Mouse (Mus musculus) spleen, postnatal 36 days (tissue): ENCODE data around the gene Acnat1.
"Not testable (repeated sequence)": the region's sequence is repeated elsewhere in the genome, so short reads cannot be mapped to it uniquely, and the experiment has no call there.

ENCODE experiments used
- DNase-seq, 2 experiments: peaks; one replicate each; pipeline ENCODE4 v3.0.0; 2022; ENCODE audit warnings: low spot score in 2 of 2, mixed read lengths in 1 of 2

Acnat1 gene

DNA sequence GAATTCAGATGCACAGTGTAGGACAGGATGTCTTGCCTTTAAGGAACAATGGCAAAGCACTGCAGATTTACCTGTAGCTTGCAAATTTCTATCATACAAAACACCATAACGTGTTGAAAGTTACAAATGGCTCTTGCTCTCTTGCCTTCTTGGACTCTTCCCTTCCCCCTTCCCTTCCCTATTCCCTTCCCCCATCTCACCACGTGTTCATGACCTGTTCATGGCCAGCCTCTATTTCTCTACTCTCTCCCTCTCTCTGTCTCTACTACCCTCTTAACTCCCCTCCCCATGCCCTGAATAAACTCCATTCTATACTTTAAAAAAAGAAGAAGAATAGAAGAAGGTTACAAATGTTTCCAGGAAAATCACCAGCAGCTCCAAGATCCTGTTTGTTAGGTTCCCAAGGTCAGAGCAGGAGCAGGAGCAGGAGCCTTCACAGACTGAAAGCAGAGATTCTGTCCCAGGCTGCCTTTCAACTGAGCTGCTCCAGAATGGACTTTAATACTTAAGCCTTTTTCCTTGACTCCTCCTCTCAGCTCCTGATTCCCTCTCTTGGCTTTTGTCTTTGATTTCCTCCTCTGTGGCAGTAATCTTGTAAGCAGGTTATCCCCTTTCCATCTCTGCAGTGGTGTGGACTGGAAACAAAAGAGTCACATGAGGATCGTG is at the start of gene Acnat1:
TSS of gene Acnat1 (minus strand) at position 478 of the 666 bp plus-strand sequence.
- no peak for DNase-seq

DNA sequence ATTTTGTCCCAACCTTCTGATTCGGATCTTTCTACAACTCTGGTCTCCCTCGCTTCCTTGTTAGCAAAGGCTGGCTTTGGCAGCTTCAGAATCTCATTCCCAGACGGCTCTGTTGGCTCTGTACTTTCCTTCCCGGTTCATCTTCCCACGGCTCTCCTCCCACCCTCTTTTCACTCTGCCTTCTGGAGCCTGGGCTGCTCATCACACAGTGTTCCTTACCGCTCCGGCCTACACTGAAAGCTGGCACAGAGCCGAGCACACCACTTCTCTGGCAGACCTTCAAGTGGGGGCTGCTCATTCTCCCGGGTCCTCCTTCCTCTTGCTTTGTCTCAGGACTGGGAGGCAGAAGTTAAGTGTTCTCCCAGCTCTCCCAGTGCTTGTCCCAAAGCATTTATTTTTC is 48.9 kb upstream of the Acnat1 start:
- DNase-seq, result no peak

DNA sequence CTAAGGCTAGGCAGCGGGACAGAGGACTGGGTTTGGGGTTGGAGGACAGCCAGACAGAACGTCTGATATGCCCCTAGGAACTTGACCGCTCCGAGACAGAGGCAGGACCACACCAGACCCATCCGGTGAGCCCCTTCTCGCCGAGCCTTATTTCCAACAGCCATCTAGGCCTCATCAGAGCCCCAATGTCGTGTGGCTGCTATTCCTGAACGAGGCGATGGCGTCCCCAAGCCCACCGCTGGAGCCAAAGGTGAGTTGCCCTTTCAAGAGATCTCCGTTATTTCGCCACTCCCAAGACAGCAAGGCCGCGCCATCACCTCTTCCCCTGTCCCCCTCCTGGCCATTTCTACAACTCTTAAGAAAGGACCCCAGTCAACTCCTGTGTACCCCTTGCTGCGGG is 47.6 kb upstream of the Acnat1 start:
- no peak for DNase-seq

DNA sequence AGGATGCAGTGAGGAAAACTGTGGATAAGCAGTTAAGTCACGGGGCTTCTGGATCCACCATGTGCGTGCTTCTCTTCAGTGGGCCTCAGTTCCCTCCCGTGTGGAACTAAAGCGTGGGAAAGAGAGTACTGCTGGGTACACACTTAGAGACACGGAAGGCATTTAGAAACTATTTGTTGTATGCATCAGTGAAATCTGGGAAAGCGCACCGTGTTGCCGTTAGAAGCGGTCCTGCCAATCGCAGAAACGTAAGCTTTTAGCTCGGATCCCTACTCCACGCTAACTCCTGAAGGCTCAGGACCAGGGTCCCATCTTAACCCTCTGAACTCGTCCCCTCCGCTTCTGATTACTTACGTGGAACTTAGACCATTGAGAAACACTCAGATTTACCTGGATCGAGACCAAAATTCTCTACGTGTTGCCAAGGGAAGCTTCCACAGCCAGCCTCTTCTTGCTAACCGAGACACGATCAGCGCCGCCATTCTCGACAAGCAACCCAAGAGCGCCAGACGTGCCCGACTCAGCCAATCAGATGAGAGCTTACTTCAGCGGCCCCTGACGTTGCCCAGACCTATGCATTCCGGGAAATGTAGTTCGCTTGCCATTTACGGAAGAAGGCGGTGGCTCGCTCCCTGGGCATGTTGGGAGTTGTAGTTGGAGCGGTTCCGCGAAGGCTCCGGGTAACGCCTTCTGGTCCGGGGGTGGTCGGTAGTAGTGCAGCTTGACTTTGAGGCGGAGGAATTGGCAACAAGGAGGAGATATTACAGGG is 47.0 kb upstream of the Acnat1 start, which contains the start of the genes Mrpl50 and Zfp189:
TSS of gene Mrpl50 (minus strand) at position 522 of the 769 bp plus-strand sequence.
TSS of gene Zfp189 (plus strand) at position 605 of the 769 bp plus-strand sequence.
- DNase-seq, result peak; percentile 94 to 95

DNA sequence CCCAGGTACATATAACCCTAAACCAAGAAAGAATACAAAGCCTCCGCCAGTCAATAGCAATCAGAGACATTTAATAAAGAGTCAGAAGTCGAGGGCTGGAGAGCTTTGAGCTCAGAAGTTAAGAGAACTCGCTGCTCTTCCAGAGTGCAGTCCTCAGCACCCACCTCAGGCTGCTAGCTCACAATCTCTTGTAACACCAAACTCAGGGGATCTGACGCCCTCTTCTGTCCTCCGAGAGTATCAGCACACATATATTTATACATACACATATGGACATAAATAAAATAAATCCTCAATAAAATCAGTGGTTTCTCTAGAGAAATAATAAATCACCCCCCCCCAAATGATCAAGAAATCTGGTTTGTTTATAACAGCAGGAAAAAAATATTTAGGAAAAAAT is 45.8 kb upstream of the Acnat1 start:
- no peak for DNase-seq

DNA sequence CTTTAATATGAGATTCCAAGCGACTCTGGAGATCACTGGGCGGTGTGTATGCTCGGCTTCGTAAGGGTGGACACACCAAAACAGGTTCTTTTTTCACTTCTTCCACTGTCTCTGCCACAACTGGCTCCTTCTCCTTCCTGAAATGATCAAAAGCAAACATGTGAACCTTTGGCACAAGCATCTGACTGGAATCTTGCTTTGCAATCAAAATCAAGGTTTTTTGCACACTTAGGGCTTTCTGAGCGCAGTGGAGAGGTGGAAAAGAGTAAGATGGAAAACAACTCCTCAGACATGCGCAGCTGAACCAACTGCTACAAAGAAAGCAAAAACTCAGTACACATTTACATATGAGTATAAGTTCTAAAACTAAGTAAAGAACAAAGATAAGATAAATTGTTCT is 40.7 kb upstream of the Acnat1 start:
- no peak for DNase-seq

DNA sequence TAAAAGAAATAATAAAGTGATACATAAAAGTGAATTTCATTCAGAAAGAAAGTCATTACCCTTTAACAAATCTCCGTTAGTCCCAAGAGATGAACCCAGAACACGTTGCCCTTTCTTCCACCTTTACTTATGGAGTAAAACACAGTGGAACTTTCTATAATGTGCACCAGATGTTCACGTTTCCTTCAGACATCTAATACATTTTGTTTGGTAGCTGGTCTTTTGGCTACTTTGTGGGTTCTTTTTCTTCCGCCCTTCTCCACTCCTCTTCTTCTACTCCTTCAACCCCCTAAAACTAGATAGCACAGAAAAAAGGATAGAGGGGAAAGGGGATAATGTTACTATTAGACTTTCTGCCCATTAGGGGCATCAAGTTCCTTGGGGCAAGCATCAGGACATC is 38.9 kb upstream of the Acnat1 start:
- DNase-seq, result no peak

DNA sequence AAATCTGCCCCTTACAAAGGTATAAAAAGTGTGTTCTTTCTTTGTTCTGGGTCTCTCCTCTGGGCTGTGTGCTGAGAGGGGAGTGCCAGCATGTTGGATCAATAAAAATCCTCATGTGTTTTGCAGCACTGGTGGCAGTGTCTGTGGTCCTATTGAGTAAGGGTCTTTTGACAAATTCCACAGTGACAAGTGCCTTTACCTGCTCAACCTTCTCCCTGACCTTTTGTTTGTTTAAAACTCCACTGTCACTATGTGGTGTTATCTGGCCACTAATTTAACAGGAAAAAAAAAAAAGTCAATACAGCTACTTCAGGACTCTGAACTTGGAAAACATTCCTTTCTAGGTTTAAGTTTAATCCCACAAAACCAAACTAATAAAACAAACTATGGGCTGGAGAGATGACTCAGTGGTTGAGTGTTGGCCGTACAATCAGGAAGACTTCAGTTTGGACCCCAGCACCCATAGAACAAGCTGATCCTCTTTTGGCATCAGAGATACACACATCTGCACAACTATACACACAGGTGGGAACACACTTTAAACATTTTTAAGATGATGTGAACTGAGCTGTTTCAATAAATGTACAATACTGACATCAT is 36.6 kb upstream of the Acnat1 start:
- DNase-seq, result not testable (repeated sequence)

DNA sequence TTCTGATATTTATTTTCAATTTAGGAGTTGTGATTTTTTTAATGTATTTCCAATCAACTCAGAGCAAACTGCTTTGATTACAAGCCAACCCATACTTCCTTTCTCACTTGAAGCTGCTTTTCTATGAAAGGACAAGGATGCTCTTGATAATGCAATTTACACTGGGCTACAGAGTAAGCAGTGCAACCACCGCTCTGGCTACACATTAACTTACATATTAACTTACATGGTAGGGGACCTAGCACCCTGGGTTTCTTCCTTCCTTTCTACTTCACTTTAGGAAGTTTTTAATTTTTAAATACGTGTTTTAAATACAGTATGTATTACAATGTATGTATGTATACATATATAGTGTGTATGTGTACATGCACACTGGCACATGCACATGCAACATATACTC is 35.5 kb upstream of the Acnat1 start:
- no peak for DNase-seq

DNA sequence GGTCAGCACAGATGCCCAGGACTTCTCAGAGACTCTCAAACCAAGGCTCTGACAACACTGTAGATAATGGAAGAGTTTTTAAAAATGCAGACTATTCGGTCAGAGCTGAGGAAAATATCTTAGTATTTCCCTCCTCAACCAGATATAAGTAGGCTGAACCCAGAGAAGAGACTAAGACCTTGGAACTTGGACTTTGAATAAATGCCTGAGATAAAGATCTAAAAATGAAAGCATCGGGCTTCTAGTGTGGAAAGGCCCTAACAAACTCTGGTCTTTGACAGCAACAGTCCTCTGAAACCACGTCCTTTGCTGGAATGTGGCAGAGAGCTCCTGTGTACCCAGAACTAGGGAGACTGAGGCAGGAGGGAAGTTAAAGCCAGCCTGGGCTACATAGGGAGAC is 32.7 kb upstream of the Acnat1 start, which contains the start of gene Baat:
TSS of gene Baat (minus strand) at position 172 of the 400 bp plus-strand sequence.
- no peak for DNase-seq

DNA sequence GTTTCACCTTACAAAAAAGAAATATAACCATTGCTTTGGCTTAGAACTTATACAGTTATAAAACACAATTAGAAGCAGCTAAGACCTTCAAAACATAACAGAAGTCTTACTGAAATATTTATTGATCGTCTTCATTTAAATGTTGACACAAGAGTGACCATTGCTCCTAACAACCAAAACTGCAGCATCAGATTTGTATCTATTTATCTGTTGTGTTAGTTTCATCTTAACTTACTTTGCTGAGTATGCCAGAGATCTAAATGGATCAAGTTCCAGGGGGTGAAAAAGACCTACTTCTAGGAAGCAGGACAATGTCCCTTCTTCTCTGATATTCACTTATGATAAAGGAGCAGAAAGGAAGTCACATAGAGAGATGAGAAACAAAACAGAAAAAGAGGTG is 29.9 kb upstream of the Acnat1 start:
- no peak for DNase-seq

DNA sequence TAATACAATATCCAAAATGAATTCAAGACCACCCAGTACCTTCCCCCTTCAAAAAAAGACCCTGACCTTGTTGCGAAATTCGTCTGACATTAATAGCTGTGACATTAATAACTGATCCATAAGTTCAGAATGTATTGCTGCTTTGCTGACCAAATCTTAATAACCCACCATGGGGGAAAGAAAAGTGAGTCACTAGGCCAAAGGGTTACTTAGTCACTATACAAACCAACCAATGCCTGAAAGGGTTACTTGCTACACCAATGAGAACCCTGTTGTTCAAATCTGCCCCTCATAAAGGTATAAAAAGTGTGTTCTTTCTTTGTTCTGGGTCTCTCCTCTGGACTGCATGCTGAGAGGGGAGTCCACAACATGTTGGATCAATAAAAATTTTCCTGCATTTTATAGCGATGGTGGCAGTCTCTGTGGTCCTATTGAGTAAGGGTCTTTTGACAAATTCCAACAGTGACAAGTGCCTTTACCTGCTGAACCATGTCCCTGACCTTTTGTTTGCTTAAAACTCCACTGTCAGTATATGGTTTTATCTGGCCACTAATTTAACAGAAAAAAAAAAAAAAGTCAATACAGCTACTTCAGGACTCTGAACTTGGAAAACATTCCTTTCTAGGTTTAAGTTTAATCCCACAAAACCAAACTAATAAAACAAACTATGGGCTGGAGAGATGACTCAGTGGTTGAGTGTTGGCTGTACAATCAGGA is 12.4 kb upstream of the Acnat1 start:
- not testable (repeated sequence) for DNase-seq

DNA sequence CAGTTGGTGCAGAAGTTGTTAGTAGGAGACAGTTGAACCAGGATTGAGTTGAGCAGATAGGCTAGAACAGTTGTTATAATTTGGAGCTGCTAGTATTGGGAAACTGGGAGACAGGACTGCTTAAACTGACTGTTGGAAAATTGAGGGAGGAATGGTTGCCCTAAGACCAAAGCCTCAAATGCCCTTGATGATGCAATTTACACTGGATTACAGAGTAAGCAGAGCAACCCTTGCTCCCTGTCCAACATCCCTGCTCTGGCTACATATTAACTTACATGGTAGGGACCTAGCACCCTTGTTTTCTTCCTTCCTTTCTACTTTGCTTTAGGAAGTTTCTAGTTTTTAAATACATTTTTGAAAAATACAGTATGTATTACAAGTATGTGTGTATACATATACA is 11.7 kb upstream of the Acnat1 start:
- no peak for DNase-seq

DNA sequence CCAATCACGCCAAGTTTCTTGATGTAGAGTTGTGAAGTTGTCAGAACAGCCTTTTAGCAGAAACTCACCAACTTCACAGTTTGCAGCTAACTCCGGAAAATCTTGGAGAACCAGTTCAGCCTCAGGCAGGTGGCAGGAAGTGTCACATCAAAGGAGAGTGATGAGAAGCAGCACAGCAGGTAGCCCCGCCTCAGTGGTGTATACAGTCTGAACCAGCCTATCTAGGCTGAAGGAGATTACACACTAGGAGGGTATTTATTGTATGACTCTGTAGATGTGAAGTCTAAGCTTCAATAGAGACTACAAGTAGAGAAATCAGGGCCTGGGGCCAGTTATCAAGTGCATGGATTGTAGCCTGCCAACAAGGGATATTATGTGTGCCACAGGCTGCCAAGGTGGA is 7.2 kb upstream of the Acnat1 start:
- DNase-seq, result no peak

DNA sequence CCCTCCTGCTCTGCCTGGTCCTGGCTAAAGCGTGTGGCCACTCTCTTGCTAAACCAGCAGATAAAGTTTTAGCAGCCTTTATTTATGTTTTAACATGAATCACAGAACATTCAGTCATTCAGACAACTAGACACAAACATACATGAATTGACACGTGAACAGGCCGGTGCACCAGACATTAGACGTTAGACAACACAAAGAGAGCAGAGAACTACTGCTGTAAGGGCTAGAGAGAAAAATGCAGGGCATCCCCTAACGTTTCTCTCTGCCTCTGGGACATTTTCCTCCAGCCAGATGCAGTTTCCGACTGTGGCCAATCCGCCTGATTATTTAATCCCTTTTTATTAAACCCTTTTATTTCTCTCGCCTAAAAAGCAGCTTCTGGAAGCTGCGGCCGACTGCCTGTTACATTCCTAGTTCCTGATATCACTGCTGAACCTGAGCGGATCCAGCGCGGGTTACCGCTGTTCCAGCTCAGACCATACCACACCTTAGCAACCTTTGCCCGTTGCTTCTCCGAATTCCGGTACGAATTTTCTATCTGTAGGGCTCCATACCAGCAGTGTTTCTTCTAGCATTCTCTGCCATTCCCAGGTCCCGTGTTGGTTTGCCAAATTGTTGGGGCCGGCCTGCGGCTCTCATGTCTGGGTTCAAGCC is 6.5 kb upstream of the Acnat1 start:
- DNase-seq, result no peak

DNA sequence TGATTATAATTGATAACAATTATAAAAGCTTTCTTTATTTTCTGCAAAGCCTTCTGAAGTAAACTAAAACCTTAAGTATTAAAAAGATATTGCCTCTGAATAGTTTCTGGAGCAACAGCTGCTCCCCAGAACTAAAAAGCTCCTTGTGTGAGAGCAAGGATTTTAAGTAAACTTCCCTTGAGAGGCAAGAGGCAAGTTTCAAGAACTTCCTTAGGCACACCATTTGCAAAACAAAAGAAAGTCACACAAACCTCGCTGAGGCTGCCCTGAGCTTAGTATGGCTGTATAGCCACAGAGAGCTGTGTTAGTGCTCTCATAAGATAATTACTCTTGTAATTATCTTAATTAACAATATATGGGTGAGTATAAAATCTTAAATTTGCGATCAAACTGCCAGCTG is 5.3 kb upstream of the Acnat1 start:
- not testable (repeated sequence) for DNase-seq

DNA sequence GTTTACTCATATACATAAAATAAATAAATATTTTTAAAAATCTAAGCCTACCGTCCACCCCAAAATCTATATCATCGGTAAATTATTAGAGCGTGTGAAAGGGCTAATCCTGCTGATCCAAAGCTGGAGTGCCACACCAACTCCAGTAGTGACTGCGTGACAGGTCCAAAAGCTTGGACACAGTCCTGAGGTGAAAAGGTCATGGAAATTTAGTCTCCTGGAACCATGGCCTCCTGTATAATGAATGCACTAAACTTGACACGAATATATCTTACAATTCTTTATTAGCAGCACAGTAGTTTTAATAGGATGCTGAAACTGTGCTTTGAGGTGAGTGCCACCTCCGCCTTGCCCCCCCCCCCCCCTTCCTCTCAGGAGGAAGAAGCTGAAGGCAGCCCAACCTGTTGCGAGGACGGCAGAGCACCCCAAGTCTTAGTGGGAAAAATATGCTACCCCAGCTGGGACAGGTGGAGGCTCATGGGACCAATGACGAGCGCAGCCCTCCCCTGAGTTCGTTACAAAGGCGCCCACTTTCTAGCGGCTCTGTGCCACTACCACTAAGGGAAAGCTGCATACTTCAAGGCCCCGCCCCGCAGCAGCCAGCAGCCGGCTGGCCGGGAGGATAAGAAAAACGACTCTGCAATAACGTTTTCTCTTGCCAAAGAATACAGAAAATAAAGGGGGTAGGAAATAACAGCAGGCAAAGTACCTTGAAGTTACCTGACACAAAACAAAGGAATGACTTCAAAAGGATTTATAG is 4.6 kb upstream of the Acnat1 start:
- DNase-seq, result peak; percentile 35 to 45

DNA sequence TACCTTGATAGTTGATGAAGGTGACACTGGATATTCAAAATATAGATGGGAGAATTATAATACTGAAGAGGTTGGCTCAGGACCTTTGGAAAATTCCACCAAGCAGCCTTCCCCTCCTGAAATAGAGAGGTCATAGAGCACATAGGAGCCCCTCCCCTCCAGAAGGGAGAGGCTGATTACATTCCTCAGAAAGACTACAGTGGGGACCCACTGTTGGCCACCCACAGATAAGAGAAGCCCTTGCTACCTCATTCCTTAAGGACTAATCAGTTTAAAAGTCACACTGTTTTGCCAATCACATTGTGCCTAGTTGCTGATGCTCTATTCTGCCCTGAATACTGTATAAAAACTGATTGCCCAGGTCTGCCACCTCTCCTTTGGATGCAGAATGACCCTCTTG is 871 bp upstream of the Acnat1 start:
- peak in 1 of 2 experiments; percentile 8 for DNase-seq

DNA sequence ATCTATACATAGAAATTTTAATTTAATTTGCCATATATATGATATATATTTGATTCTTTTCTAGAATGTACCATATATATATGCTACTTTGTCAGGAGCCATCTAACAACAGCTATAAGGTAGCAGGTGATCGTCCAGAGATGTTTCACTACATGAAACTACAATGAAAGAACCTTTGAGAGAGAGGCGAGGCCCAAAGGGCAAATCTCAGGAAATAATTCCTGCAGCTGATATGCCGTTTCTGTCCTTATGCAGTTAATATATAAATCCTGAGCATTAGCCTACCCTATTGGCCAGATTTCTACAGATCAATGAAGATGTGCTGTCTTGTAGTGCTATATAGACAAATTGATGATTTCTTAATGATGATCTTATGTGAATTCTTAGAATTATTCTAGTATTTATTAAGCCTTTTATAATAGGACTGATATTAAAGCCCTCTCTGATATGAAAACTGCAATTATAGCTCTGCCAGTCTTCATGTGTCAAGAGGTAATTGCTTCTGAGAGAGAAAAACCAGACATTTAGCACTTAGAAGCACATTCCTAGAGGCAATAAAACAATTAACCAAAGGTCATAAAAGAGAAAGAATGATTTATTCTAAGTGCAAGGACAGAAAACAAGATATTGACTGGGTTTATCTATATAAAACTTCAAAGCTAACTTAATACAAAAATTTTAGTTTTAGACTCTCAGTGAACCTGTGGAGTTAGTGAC is 4.1 kb downstream of the Acnat1 start:
- DNase-seq, result no peak

DNA sequence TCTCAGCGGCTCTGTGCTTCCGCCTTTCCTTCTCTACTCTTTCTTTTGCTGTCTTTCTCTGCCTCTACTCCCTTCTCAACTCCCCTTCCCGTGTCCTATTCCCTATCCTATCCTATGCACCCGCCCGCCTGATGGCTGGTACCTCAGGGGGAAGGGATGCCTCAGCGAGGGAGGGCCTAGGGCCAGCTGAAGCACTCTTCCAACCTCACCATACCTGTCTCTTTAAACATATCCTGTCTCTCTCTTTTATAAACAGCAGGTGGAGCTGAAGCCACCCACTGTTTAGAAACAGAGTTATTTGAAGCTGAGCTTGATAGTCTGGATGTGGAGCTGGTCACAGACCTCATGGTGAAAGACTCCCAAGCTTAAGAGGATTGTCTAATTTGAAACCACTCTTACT is 6.4 kb downstream of the Acnat1 start:
- DNase-seq, result no peak
